Mouse (Mus musculus) hindbrain, postnatal 0 days (tissue): ENCODE measurements at regions not wholly inside any gene's neighbourhood (a gene's known extent, or its start where the extent isn't known, plus 50 kb on each side); places are given as distances from the start of the nearest gene placed in this dataset.

Source experiments
- ATAC-seq: fragments of 200-750 bp; cut with Nextera tagmentation; 2 replicates; pipeline ENCODE4 v1.8.0; 2017; ENCODE audit warnings: mild to moderate bottlenecking, moderate TSS enrichment, moderate library complexity
- DNase-seq: peaks from one replicate; pipeline ENCODE4 v3.0.0-alpha.2; 2015; ENCODE audit warnings: low spot score
- H3K27ac ChIP-seq: fragments of 300-500 bp; sonication (generic); 2 replicates; pipeline ENCODE4 v1.5.1; 2014; ENCODE audit warnings: mild to moderate bottlenecking
- H3K27me3 ChIP-seq: fragments of 300-500 bp; sonication (generic); 2 replicates; pipeline ENCODE4 v1.6.1; 2014; ENCODE audit warnings: low read length, mixed read lengths; ENCODE audit not compliant: insufficient read depth
- H3K36me3 ChIP-seq: fragments of 300-500 bp; sonication (generic); 2 replicates; pipeline ENCODE4 v1.6.1; 2014; ENCODE audit warnings: low read length, mixed read lengths; ENCODE audit not compliant: insufficient read depth
- H3K4me1 ChIP-seq: fragments of 300-500 bp; sonication (generic); 2 replicates; pipeline ENCODE4 v1.6.1; 2014; ENCODE audit warnings: antibody characterized with exemption, low read length, mixed read lengths; ENCODE audit not compliant: insufficient read depth
- H3K4me2 ChIP-seq: fragments of 300-500 bp; sonication (generic); 2 replicates; pipeline ENCODE4 v1.6.1; 2014; ENCODE audit warnings: low read depth, mild to moderate bottlenecking, low read length, moderate library complexity, mixed read lengths
- H3K4me3 ChIP-seq: fragments of 300-500 bp; sonication (generic); 2 replicates; pipeline ENCODE4 v1.5.1; 2014; ENCODE audit warnings: low read length
- H3K9ac ChIP-seq: fragments of 300-500 bp; sonication (generic); replicated peaks from 2 replicates; pipeline ENCODE4 v1.6.1; 2014; ENCODE audit warnings: mild to moderate bottlenecking, low read length, moderate library complexity, mixed read lengths
- H3K9me3 ChIP-seq: fragments of 300-500 bp; sonication (generic); 2 replicates; pipeline ENCODE4 v1.6.1; 2016; ENCODE audit warnings: low read length, mixed read lengths
- CTCF ChIP-seq: IDR thresholded peaks from 2 replicates; pipeline ENCODE4 v1.5.1; 2016; ENCODE audit warnings: antibody characterized with exemption, control low read depth, low read depth
- WGBS: fragments of 180-500 bp; shearing (Covaris S2); extraction: QIAGEN DNeasy Blood & Tissue Kit; methylation state at CpG from one replicate; pipeline ENCODE4 v1.1.7; 2014; 5-methylcytosine and 5-hydroxymethylcytosine counted together

- 93% methylated on average over 8 of the region's 8 CpGs for WGBS
- DNase-seq: no peak
- Histone ChIP-seq H3K4me3 (no peak overlapping the region), H3K27me3 (no peaks in the 10 kb centered on the region), H3K27ac (no peak overlapping the region), H3K4me2 (no peak overlapping the region), H3K9ac (no peak overlapping the region), H3K9me3 (no peaks in the 10 kb centered on the region), H3K36me3 (no peaks in the 10 kb centered on the region), H3K4me1 (no peaks in the 10 kb centered on the region)
- ATAC-seq: no peak
- no peak for TF ChIP-seq CTCF
Measured at GRCm38 (mm10) chr9:32868936-32869335, 232.9 kb downstream of the Ets1 start.

GRCm38 (mm10) chr9:32874306-32874875 lies 238.4 kb downstream of the Ets1 start:
- Histone ChIP-seq H3K4me2 (no peak overlapping the region), H3K27me3 (no peaks in the 10 kb centered on the region), H3K27ac (no peak overlapping the region), H3K4me1 (no peaks in the 10 kb centered on the region), H3K9ac (no peak overlapping the region), H3K9me3 (no peaks in the 10 kb centered on the region), H3K36me3 (no peaks in the 10 kb centered on the region), H3K4me3 (no peak overlapping the region)
- ATAC-seq (no peak), DNase-seq (no peak)
- 72% methylated on average over 6 of the region's 6 CpGs for WGBS
- no peak for TF ChIP-seq CTCF

GRCm38 (mm10) chr9:32882819-32883587 lies 247.0 kb downstream of the Ets1 start:
- H3K27ac ChIP-seq: no peak overlapping the region
- H3K4me1 ChIP-seq: no peaks in the 10 kb centered on the region
- H3K4me3 ChIP-seq: no peak overlapping the region
- no peaks in the 10 kb centered on the region for H3K9me3 ChIP-seq
- ATAC-seq (no peak), DNase-seq (no peak)
- no peaks in the 10 kb centered on the region for H3K36me3 ChIP-seq
- no peak overlapping the region for H3K4me2 ChIP-seq
- 80% methylated on average over 7 of the region's 7 CpGs for WGBS
- no peak overlapping the region for H3K9ac ChIP-seq
- no peaks in the 10 kb centered on the region for H3K27me3 ChIP-seq
- TF ChIP-seq CTCF: no peak

- no peaks in the 10 kb centered on the region for H3K4me1 ChIP-seq
- DNase-seq: peak; percentile 28
- no peak overlapping the region for H3K4me3 ChIP-seq
- peak; percentile 43; the same call in 1 of the 2 replicates for ATAC-seq
- H3K27ac ChIP-seq: no peak overlapping the region
- 32% methylated on average over 6 of the region's 6 CpGs for WGBS
- no peak overlapping the region for H3K9ac ChIP-seq
- H3K9me3 ChIP-seq: no peaks in the 10 kb centered on the region
- H3K4me2 ChIP-seq: no peak overlapping the region
- H3K36me3 ChIP-seq: no peaks in the 10 kb centered on the region
- TF ChIP-seq CTCF: no peak
- no peaks in the 10 kb centered on the region for H3K27me3 ChIP-seq
Measured at GRCm38 (mm10) chr9:32886008-32886650, 250.1 kb downstream of the Ets1 start.

- Histone ChIP-seq H3K4me1 (no peaks in the 10 kb centered on the region), H3K9me3 (no peaks in the 10 kb centered on the region), H3K36me3 (no peaks in the 10 kb centered on the region), H3K27me3 (no peaks in the 10 kb centered on the region), H3K9ac (no peak overlapping the region), H3K4me3 (no peak overlapping the region), H3K4me2 (no peak overlapping the region), H3K27ac (no peak overlapping the region)
- no peak for DNase-seq
- 34% methylated on average over 4 of the region's 4 CpGs for WGBS
- no peak for ATAC-seq
- TF ChIP-seq CTCF: no peak
Measured at GRCm38 (mm10) chr9:32899801-32900200, 263.8 kb downstream of the Ets1 start.

- no peak for TF ChIP-seq CTCF
- H3K4me2 ChIP-seq: no peak overlapping the region
- H3K9me3 ChIP-seq: no peaks in the 10 kb centered on the region
- H3K27ac ChIP-seq: no peak overlapping the region
- no peak overlapping the region for H3K4me3 ChIP-seq
- H3K9ac ChIP-seq: no peak overlapping the region
- ATAC-seq (no peak), DNase-seq (no peak)
- H3K27me3 ChIP-seq: no peaks in the 10 kb centered on the region
- 32% methylated on average over 4 of the region's 4 CpGs for WGBS
- no peaks in the 10 kb centered on the region for H3K4me1 ChIP-seq
- H3K36me3 ChIP-seq: no peaks in the 10 kb centered on the region
Measured at GRCm38 (mm10) chr9:32901287-32901686, 265.3 kb downstream of the Ets1 start.
